Comparison of ENCODE assay signal across 20 mouse cellular contexts in the genomic region with DNA sequence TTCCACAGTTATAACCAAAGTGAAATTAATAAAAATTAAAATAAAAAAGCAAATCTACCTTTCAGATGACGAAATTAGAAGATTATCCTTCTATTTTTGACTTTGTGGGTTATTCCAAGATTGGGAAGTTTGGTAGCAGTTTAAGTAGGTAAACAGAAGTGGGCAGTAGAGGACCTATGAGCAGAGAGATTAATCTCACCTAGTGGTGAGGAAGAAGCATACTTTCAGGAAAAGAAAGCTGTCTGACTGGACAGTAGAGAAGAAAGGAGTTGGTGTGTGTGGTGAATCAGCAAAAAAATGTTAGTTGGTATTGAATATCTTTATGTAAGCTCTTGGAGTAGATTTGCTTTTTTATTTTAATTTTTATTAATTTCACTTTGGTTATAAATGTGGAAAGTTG.
DNase-seq lines count a peak whose midpoint lies in the region; ATAC-seq and TF ChIP-seq lines count a peak whose summit lies in the region.
"Had no signal": no experiment of that assay in that cellular context is flagged by ENCODE, and none has a peak within 500 bp of the region (broad histone marks: within the 10 kb centered on the region; RNA-seq: fewer than 3 reads in every experiment).

No protein-coding gene starts in this region.

- H3K9ac ChIP-seq in forebrain, postnatal 0 days, result no peak overlapping the region
- H3K9ac ChIP-seq in forebrain, embryonic 14.5 days (ENCODE audit: low read length), result no peak overlapping the region
- no peak overlapping the region for H3K9ac ChIP-seq in CH12.LX (ENCODE audit: insufficient read depth, low read depth)
- H3K9ac ChIP-seq: forebrain, embryonic 13.5 days; heart, embryonic 15.5 days; midbrain, embryonic 12.5 days; stomach, embryonic 15.5 days had no signal

- WGBS in forebrain, postnatal 0 days, result 69% methylated on average over 1 of the region's 1 CpGs
- 59% methylated on average over 1 of the region's 1 CpGs for WGBS in forebrain, embryonic 14.5 days

- intact Hi-C loops in left cerebral cortex, adult 2 months (cut with DNase I), result no loop called here
- intact Hi-C loops in left cerebral cortex, postnatal 4 days (cut with DNase I), result no loop called here
- intact Hi-C loops in left cerebral cortex, postnatal 36 days (cut with DNase I), result loop anchor here (10.0 kb wide), 1 partner anchor 474 kb away; no protein-coding TSS in a partner anchor

- TF ChIP-seq CTCF in forebrain, postnatal 0 days (IDR thresholded peaks at IDR 0.05; ENCODE audit: low read depth), result peak; percentile 36; the same call in 1 of the 2 replicates
- peak; percentile 11 for TF ChIP-seq CTCF in left cerebral cortex, adult 2 months (IDR thresholded peaks at IDR 0.05)
- peak in 1 of 2 experiments; percentile 57; a peak in 2 of 4 replicates for TF ChIP-seq CTCF in CH12.LX (conservative IDR thresholded peaks at IDR 0.05 in 1 of 2, IDR thresholded peaks at IDR 0.05 in 1 of 2; ENCODE audit: low read depth in 2 of 2, low read length in 2 of 2)

- H3K9me3 ChIP-seq in forebrain, postnatal 0 days (ENCODE audit: low read length), result no peaks in the 10 kb centered on the region
- no peaks in the 10 kb centered on the region for H3K9me3 ChIP-seq in forebrain, embryonic 14.5 days (replicated peaks; ENCODE audit: control insufficient read depth, low read length)
- H3K9me3 ChIP-seq in CH12.LX (replicated peaks; ENCODE audit: low read length), result no peaks in the 10 kb centered on the region
- H3K9me3 ChIP-seq: forebrain, embryonic 13.5 days; heart, embryonic 15.5 days; midbrain, embryonic 12.5 days; stomach, embryonic 15.5 days had no signal

- no peak for TF ChIP-seq EP300 in CH12.LX (IDR thresholded peaks at IDR 0.05; ENCODE audit: low read length)

- no peak for TF ChIP-seq POLR2A in CH12.LX (IDR thresholded peaks at IDR 0.05; ENCODE audit: low read depth, low read length)

- no peak overlapping the region for H3K4me2 ChIP-seq in forebrain, postnatal 0 days (ENCODE audit: low read depth)
- no peak overlapping the region for H3K4me2 ChIP-seq in forebrain, embryonic 14.5 days (ENCODE audit: low read length)
- H3K4me2 ChIP-seq in CH12.LX (ENCODE audit: insufficient read depth, low read depth, poor library complexity, severe bottlenecking), result no peak overlapping the region
- H3K4me2 ChIP-seq: forebrain, embryonic 13.5 days; heart, embryonic 15.5 days; midbrain, embryonic 12.5 days; stomach, embryonic 15.5 days had no signal

- in situ Hi-C loops in CH12.LX (cut with MboI; ENCODE audit: low pct_ligation_motif_present, low pct_unique_long_range_greater_than_20kb, low sequenced_read_pairs), result no loop called here

- no peaks in the 10 kb centered on the region for H3K4me1 ChIP-seq in forebrain, postnatal 0 days (ENCODE audit: insufficient read depth)
- H3K4me1 ChIP-seq in forebrain, embryonic 14.5 days (ENCODE audit: control insufficient read depth, insufficient read depth, low read length), result no peaks in the 10 kb centered on the region; the same call in 1 of the 2 replicates
- no peaks in the 10 kb centered on the region for H3K4me1 ChIP-seq in CH12.LX (ENCODE audit: control insufficient read depth in 1 of 2, insufficient read depth in 2 of 2)
- H3K4me1 ChIP-seq: forebrain, embryonic 13.5 days had no signal

- ATAC-seq in forebrain, postnatal 0 days, result no peak
- no peak for ATAC-seq in forebrain, embryonic 14.5 days
- ATAC-seq: forebrain, embryonic 13.5 days; inflammation-experienced regulatory T-cells, adult 6 months had no signal

- H3K36me3 ChIP-seq in forebrain, postnatal 0 days (ENCODE audit: insufficient read depth), result no peaks in the 10 kb centered on the region
- H3K36me3 ChIP-seq in forebrain, embryonic 14.5 days (ENCODE audit: control insufficient read depth, insufficient read depth, low read length), result no peaks in the 10 kb centered on the region
- no peaks in the 10 kb centered on the region for H3K36me3 ChIP-seq in CH12.LX (replicated peaks in 1 of 2; ENCODE audit: control insufficient read depth in 1 of 2, insufficient read depth in 1 of 2, low read length in 1 of 2)
- H3K36me3 ChIP-seq: heart, embryonic 15.5 days; midbrain, embryonic 12.5 days; stomach, embryonic 15.5 days had no signal

- dilution Hi-C loops in CH12.LX (cut with MboI; ENCODE audit: extremely low pct_ligation_motif_present, extremely low pct_unique_long_range_greater_than_20kb, low sequenced_read_pairs), result no loop called here

- H3K27me3 ChIP-seq in forebrain, postnatal 0 days (ENCODE audit: insufficient read depth, low read length), result no peaks in the 10 kb centered on the region
- H3K27me3 ChIP-seq in forebrain, embryonic 14.5 days (replicated peaks; ENCODE audit: control insufficient read depth, insufficient read depth, low read length), result no peaks in the 10 kb centered on the region
- no peaks in the 10 kb centered on the region for H3K27me3 ChIP-seq in CH12.LX (replicated peaks)
- H3K27me3 ChIP-seq: forebrain, embryonic 13.5 days; heart, embryonic 15.5 days; stomach, embryonic 15.5 days had no signal

- no peak for DNase-seq in forebrain, postnatal 0 days
- no peak for DNase-seq in forebrain, embryonic 14.5 days (ENCODE audit: low spot score)
- no peak for DNase-seq in left cerebral cortex, adult 2 months (ENCODE audit: extremely low spot score in 1 of 2, low spot score in 2 of 2)
- DNase-seq in left cerebral cortex, postnatal 4 days, result no peak
- DNase-seq in CH12.LX (ENCODE audit: extremely low read depth) (peak; percentile 3), R1 (ENCODE audit: low read depth, low spot score) (peak; percentile 48)
- DNase-seq in neural tube, embryonic 10.5 days (ENCODE audit: extremely low spot score, low spot score), result no peak
- DNase-seq in left cerebral cortex, postnatal 36 days (ENCODE audit: low spot score in 2 of 2), result no peak
- DNase-seq: cerebellum, adult 9-10 months; gastrocnemius, postnatal 25 days; kidney, adult 9 months; kidney, postnatal 4 days; lung, adult 18-20 months; right cerebral cortex, postnatal 25 days had no signal

- no peak overlapping the region for H3K4me3 ChIP-seq in forebrain, postnatal 0 days (ENCODE audit: low read depth, low read length)
- H3K4me3 ChIP-seq in forebrain, embryonic 14.5 days (ENCODE audit: low read depth, low read length), result no peak overlapping the region
- H3K4me3 ChIP-seq in left cerebral cortex, adult 2 months, result no peak overlapping the region
- no peak overlapping the region for H3K4me3 ChIP-seq in CH12.LX (replicated peaks in 1 of 3; ENCODE audit: low read depth in 2 of 3, low read length in 2 of 3, poor library complexity in 1 of 3)
- H3K4me3 ChIP-seq: forebrain, embryonic 13.5 days; heart, embryonic 15.5 days; midbrain, embryonic 12.5 days; stomach, embryonic 15.5 days had no signal

- H3K27ac ChIP-seq in forebrain, postnatal 0 days (ENCODE audit: low read depth, low read length), result no peak overlapping the region
- no peak overlapping the region for H3K27ac ChIP-seq in forebrain, embryonic 14.5 days (ENCODE audit: low read depth, low read length)
- H3K27ac ChIP-seq in left cerebral cortex, adult 2 months, result no peak overlapping the region
- no peak overlapping the region for H3K27ac ChIP-seq in CH12.LX (ENCODE audit: insufficient read depth, low read depth)
- H3K27ac ChIP-seq: forebrain, embryonic 13.5 days; heart, embryonic 15.5 days; macrophage; midbrain, embryonic 12.5 days; stomach, embryonic 15.5 days had no signal

- no peaks in the 10 kb centered on the region for H3K79me2 ChIP-seq in CH12.LX (replicated peaks; ENCODE audit: control insufficient read depth, extremely low read depth, insufficient read depth, poor library complexity, severe bottlenecking)

- peak; percentile 34 for TF ChIP-seq RAD21 in CH12.LX (IDR thresholded peaks at IDR 0.05; ENCODE audit: low read depth, low read length)

TF ChIP-seq in CH12.LX, 34 proteins besides CTCF, POLR2A, EP300 and RAD21:
- TF ChIP-seq SMC3 (IDR thresholded peaks at IDR 0.05; ENCODE audit: low read depth, low read length), result peak; percentile 11; the same call in 1 of the 2 replicates
- no peak for TF ChIP-seq MEF2A (IDR thresholded peaks at IDR 0.05; ENCODE audit: borderline replicate concordance, low read depth, low read length)
- TF ChIP-seq BHLHE40 (IDR thresholded peaks at IDR 0.05; ENCODE audit: low read depth, low read length), result no peak

Comparison
In these comparisons a context has a peak if more than half of its experiments do, and no peak if none do; other contexts are left out.
1. DNase-seq: peak in CH12.LX (single experiment) and R1 (single experiment); none in forebrain, postnatal 0 days (single experiment), forebrain, embryonic 14.5 days (single experiment), left cerebral cortex, adult 2 months (0 of 2), left cerebral cortex, postnatal 4 days (single experiment), neural tube, embryonic 10.5 days (single experiment) and left cerebral cortex, postnatal 36 days (0 of 2).